Mouse (Mus musculus) bone marrow macrophage, adult 2 months (primary cell): ENCODE data around the gene Cldn24.

Experiments used
- CTCF ChIP-seq: IDR thresholded peaks from 2 replicates; pipeline ENCODE4 v1.5.1; 2012; ENCODE audit warnings: low read depth, mild to moderate bottlenecking, low read length, moderate library complexity
- POLR2A ChIP-seq: IDR thresholded peaks from 2 replicates; pipeline ENCODE4 v1.6.1; 2012; ENCODE audit warnings: mild to moderate bottlenecking, low read depth, low read length, borderline replicate concordance

GRCm38 (mm10) chr8:47804262-47804661, 17.7 kb upstream of the Cldn24 start:
- no peak for TF ChIP-seq CTCF
- TF ChIP-seq POLR2A: no peak
